Comparison of ENCODE assay signal across 12 mouse cellular contexts in genomic region chr11:6119312-6119711, GRCm38 (mm10). TPM values are rescaled to one million over a fixed set of nuclear protein-coding genes. Genes with fewer than 3 reads are reported as not detected.
A peak's percentile ranks its signal among the peaks of the same experiment; 100 is the strongest.
DNase-seq lines count a peak whose midpoint lies in the region; TF ChIP-seq lines count a peak whose summit lies in the region.
"Had no signal": no experiment of that assay in that cellular context is flagged by ENCODE, and none has a peak within 500 bp of the region (broad histone marks: within the 10 kb centered on the region; RNA-seq: fewer than 3 reads in every experiment).

No protein-coding gene starts in this region.

- DNase-seq in cerebellum, adult 11-12 months = peak; percentile 57
- DNase-seq in cerebellum, postnatal 10 days = no peak
- DNase-seq in brain, adult 2 months (ENCODE audit: low read depth, low spot score) = peak; percentile 92
- peak in 1 of 2 experiments; percentile 56 for DNase-seq in layer of hippocampus, adult 2 months (ENCODE audit: low spot score in 2 of 2)
- peak; percentile 66 to 72 for DNase-seq in left cerebral cortex, postnatal 36 days (ENCODE audit: low spot score in 2 of 2)
- no peak for DNase-seq in heart, postnatal 25 days (ENCODE audit: low spot score)
- DNase-seq in thymus, adult 2 months = no peak
- DNase-seq in T-cell, adult 2 months (ENCODE audit: low spot score) = no peak

- intact Hi-C loops in left cerebral cortex, postnatal 36 days (cut with DNase I) = loop anchor here (2.0 to 10.0 kb wide), 4 partner anchors 55 to 145 kb away; partner anchors contain the start of gene Ddx56
- intact Hi-C loops in heart, postnatal 25 days (cut with DNase I) = no loop called here

- 95% methylated on average over 11 of the region's 11 CpGs for WGBS in thymus, adult 2 months

- H3K27ac ChIP-seq in layer of hippocampus, adult 2 months = peak overlapping the region; percentile 90
- no peak overlapping the region for H3K27ac ChIP-seq in thymus, adult 2 months (ENCODE audit: control insufficient read depth, insufficient read depth, low read length)
- H3K27ac ChIP-seq: kidney, embryonic 15.5 days; liver, embryonic 12.5 days; stomach, embryonic 15.5 days had no signal

- no peak for TF ChIP-seq CTCF in layer of hippocampus, adult 2 months (conservative IDR thresholded peaks at IDR 0.05)
- no peak for TF ChIP-seq CTCF in thymus, adult 2 months (IDR thresholded peaks at IDR 0.05; ENCODE audit: borderline replicate concordance, control insufficient read depth, extremely low read depth, insufficient read depth, low read length, poor library complexity)

- H3K4me1 ChIP-seq in thymus, adult 2 months (replicated peaks; ENCODE audit: control insufficient read depth, insufficient read depth, low read length) = no peaks in the 10 kb centered on the region
- H3K4me1 ChIP-seq: kidney, embryonic 15.5 days; liver, embryonic 12.5 days; stomach, embryonic 15.5 days had no signal

- no peak for TF ChIP-seq POLR2A in thymus, adult 2 months (IDR thresholded peaks at IDR 0.05; ENCODE audit: control insufficient read depth, extremely low read depth, insufficient read depth, low read length, poor library complexity)

- H3K27me3 ChIP-seq in thymus, adult 2 months (ENCODE audit: control insufficient read depth, insufficient read depth, low read length) = no peaks in the 10 kb centered on the region
- H3K27me3 ChIP-seq: kidney, embryonic 15.5 days; liver, embryonic 12.5 days; megakaryocyte, embryonic 14.5 days; stomach, embryonic 15.5 days had no signal

- peaks cover 14% of the 10 kb centered on the region; the same call in 1 of the 2 replicates for H3K36me3 ChIP-seq in thymus, adult 2 months (ENCODE audit: control insufficient read depth, insufficient read depth, low read length)

- no peak overlapping the region for H3K4me3 ChIP-seq in layer of hippocampus, adult 2 months
- H3K4me3 ChIP-seq in thymus, adult 2 months (ENCODE audit: control insufficient read depth, insufficient read depth, low read length) = no peak overlapping the region
- H3K4me3 ChIP-seq: kidney, embryonic 15.5 days; liver, embryonic 12.5 days; megakaryocyte, embryonic 14.5 days; stomach, embryonic 15.5 days had no signal

RNA-seq across cellular contexts. Expression of gene Camk2b, which starts 53.1 kb away (rescaled TPM):
- 1,000 to 10,000 TPM; 1,149 to 1,215 TPM for total RNA-seq in layer of hippocampus, adult 2 months (2021)
- 100 to 1,000 TPM; 644 to 664 TPM for total RNA-seq in left cerebral cortex, postnatal 36 days (2021)
- total RNA-seq in heart, postnatal 25 days (2021) = 1 to 10 TPM; 6.2 to 6.5 TPM
- polyA plus RNA-seq in thymus, adult 2 months (2012; rRNA removed) = 6.0 and 9.0 TPM in 2 replicates

Comparison
In these comparisons a context has a peak if more than half of its experiments do, and no peak if none do; other contexts are left out.
1. DNase-seq: peak in cerebellum, adult 11-12 months (single experiment), brain, adult 2 months (single experiment) and left cerebral cortex, postnatal 36 days (2 of 2); none in cerebellum, postnatal 10 days (0 of 2), heart, postnatal 25 days (single experiment), thymus, adult 2 months (single experiment) and T-cell, adult 2 months (single experiment).
2. RNA of gene Camk2b, which starts 53.1 kb away (total RNA-seq): 1,149 to 1,215 TPM in layer of hippocampus, adult 2 months and 644 to 664 TPM in left cerebral cortex, postnatal 36 days; 6.2 to 6.5 TPM in heart, postnatal 25 days; every median in the first group is over 10 times any median in the second.